Mouse (Mus musculus) forebrain, embryonic 10.5 days (tissue): Measurements from ENCODE around the gene Map7d2. TPM values are rescaled to one million over a fixed set of nuclear protein-coding genes. Genes with fewer than 3 reads are reported as not detected.

ENCODE experiments used
- DNase-seq: peaks from one replicate; pipeline ENCODE4 v3.0.0-alpha.2; 2017; ENCODE audit warnings: low spot score; ENCODE audit errors: extremely low spot score
- H3K27ac ChIP-seq: fragments of 300-500 bp; sonication (generic); 2 replicates; pipeline ENCODE4 v1.5.1; 2016; ENCODE audit warnings: mild to moderate bottlenecking
- H3K27me3 ChIP-seq: fragments of 300-500 bp; sonication (generic); 2 replicates; pipeline ENCODE4 v1.6.1; 2016; ENCODE audit warnings: mild to moderate bottlenecking; ENCODE audit not compliant: poor library complexity, severe bottlenecking
- H3K36me3 ChIP-seq: fragments of 300-500 bp; sonication (generic); replicated peaks from 2 replicates; pipeline ENCODE4 v1.6.1; 2016; ENCODE audit warnings: mild to moderate bottlenecking, moderate library complexity
- H3K4me1 ChIP-seq: fragments of 300-500 bp; sonication (generic); 2 replicates; pipeline ENCODE4 v1.6.1; 2016
- H3K4me3 ChIP-seq: fragments of 300-500 bp; sonication (generic); 2 replicates; pipeline ENCODE4 v1.5.1; 2016; ENCODE audit warnings: mild to moderate bottlenecking, moderate library complexity
- H3K9me3 ChIP-seq: fragments of 300-500 bp; sonication (generic); 2 replicates; pipeline ENCODE4 v1.6.1; 2016; ENCODE audit warnings: mild to moderate bottlenecking, moderate library complexity
- WGBS: fragments of 180-500 bp; shearing (Covaris S2); methylation state at CpG from one replicate; pipeline ENCODE4 v1.1.7; 2016; 5-methylcytosine and 5-hydroxymethylcytosine counted together
- polyA plus RNA-seq: library from polyadenylated mRNA; unstranded; fragments of >200 nt; fragmentation: Nextera tagmentation; extraction: Ambion mirVana; gene quantifications from 2 replicates; pipeline ENCODE4 v1.2.1, GENCODE M21; 2016

Map7d2 gene
- polyA plus RNA-seq, 1 experiment from 2014 or later: 10.4 TPM

- Histone ChIP-seq H3K4me1 (no peaks in the 10 kb centered on the region), H3K27me3 (peaks cover 57% of the 10 kb centered on the region), H3K9me3 (no peaks in the 10 kb centered on the region), H3K36me3 (no peaks in the 10 kb centered on the region), H3K27ac (no peak within 1 kb of the TSS), H3K4me3 (no peak within 1 kb of the TSS)
- DNase-seq: no peak
- WGBS: 81% methylated on average over 6 of the region's 6 CpGs
Measured at GRCm38 (mm10) chrX:159526388-159526787, 112.0 kb downstream of the Map7d2 start, which contains the start of gene Bclaf3. Gene Bclaf3 (plus strand): TSS chrX:159526688.

GRCm38 (mm10) chrX:159532427-159532810 is 118.0 kb downstream of the Map7d2 start:
- Histone ChIP-seq H3K36me3 (no peaks in the 10 kb centered on the region), H3K9me3 (no peaks in the 10 kb centered on the region; the same call in 1 of the 2 replicates), H3K4me3 (peak overlapping the region; percentile 70), H3K27ac (peak overlapping the region; percentile 90), H3K27me3 (peaks cover 49% of the 10 kb centered on the region), H3K4me1 (peaks cover 5% of the 10 kb centered on the region; the same call in 1 of the 2 replicates)
- 11% methylated on average over 38 of the region's 38 CpGs for WGBS
- peak; percentile 94 for DNase-seq

- Histone ChIP-seq H3K36me3 (no peaks in the 10 kb centered on the region), H3K9me3 (no peaks in the 10 kb centered on the region; the same call in 1 of the 2 replicates), H3K4me1 (peaks cover 5% of the 10 kb centered on the region; the same call in 1 of the 2 replicates), H3K27ac (peak overlapping the region; percentile 90), H3K27me3 (peaks cover 44% of the 10 kb centered on the region), H3K4me3 (peak overlapping the region; percentile 70)
- 18% methylated on average over 50 of the region's 56 CpGs for WGBS
- DNase-seq: no peak
Measured at GRCm38 (mm10) chrX:159532811-159533462, 118.6 kb downstream of the Map7d2 start.

- Histone ChIP-seq H3K27ac (no peak overlapping the region), H3K36me3 (peaks cover 12% of the 10 kb centered on the region), H3K4me3 (no peak overlapping the region), H3K27me3 (peaks cover 40% of the 10 kb centered on the region), H3K4me1 (no peaks in the 10 kb centered on the region), H3K9me3 (no peaks in the 10 kb centered on the region; the same call in 1 of the 2 replicates)
- 90% methylated on average over 18 of the region's 18 CpGs for WGBS
- no peak for DNase-seq
Measured at GRCm38 (mm10) chrX:159541936-159542335, 127.6 kb downstream of the Map7d2 start.

GRCm38 (mm10) chrX:159547093-159547492 is 132.7 kb downstream of the Map7d2 start:
- Histone ChIP-seq H3K4me1 (no peaks in the 10 kb centered on the region), H3K36me3 (peaks cover 14% of the 10 kb centered on the region), H3K9me3 (no peaks in the 10 kb centered on the region; the same call in 1 of the 2 replicates), H3K27me3 (peaks cover 55% of the 10 kb centered on the region), H3K4me3 (no peak overlapping the region), H3K27ac (no peak overlapping the region)
- 92% methylated on average over 5 of the region's 5 CpGs for whole genome bisulfite sequencing
- no peak for DNase-seq

Other genes starting within 250 kb of the Map7d2 start
- gene Rps6ka3, start 204.3 kb upstream of the Map7d2 start, polyA plus RNA-seq: 4.5 and 5.8 TPM in 2 replicates
- 178 and 189 TPM in 2 replicates for gene Eif1ax, start 42.4 kb upstream of the Map7d2 start, polyA plus RNA-seq
- 23.8 and 25.4 TPM in 2 replicates for gene Bclaf3, start 112.1 kb downstream of the Map7d2 start, polyA plus RNA-seq
- gene Sh3kbp1, start 212.7 kb downstream of the Map7d2 start, polyA plus RNA-seq: 16.5 and 17.8 TPM in 2 replicates